Mouse (Mus musculus): ENCODE data around the gene Vps33b.

GRCm38 (mm10) chr7:80257706-80258105 lies 11.7 kb upstream of the Vps33b start:
- no peak for TF ChIP-seq POLR2A (IDR thresholded peaks at IDR 0.05; ENCODE audit: borderline replicate concordance, extremely low read depth, insufficient read depth, insufficient read length, poor library complexity, severe bottlenecking)
- no peak for TF ChIP-seq CTCF (IDR thresholded peaks at IDR 0.05; ENCODE audit: borderline replicate concordance, extremely low read depth, insufficient read depth, insufficient read length)

Data from brain, embryonic 14.5 days (tissue).